Mouse (Mus musculus): Measurements from ENCODE around the gene Foxl1. TPM values are rescaled to one million over a fixed set of nuclear protein-coding genes. Genes with fewer than 3 reads are reported as not detected.

The Foxl1 gene
- total RNA-seq, 2 experiments from 2014 or later = not detected

DNA sequence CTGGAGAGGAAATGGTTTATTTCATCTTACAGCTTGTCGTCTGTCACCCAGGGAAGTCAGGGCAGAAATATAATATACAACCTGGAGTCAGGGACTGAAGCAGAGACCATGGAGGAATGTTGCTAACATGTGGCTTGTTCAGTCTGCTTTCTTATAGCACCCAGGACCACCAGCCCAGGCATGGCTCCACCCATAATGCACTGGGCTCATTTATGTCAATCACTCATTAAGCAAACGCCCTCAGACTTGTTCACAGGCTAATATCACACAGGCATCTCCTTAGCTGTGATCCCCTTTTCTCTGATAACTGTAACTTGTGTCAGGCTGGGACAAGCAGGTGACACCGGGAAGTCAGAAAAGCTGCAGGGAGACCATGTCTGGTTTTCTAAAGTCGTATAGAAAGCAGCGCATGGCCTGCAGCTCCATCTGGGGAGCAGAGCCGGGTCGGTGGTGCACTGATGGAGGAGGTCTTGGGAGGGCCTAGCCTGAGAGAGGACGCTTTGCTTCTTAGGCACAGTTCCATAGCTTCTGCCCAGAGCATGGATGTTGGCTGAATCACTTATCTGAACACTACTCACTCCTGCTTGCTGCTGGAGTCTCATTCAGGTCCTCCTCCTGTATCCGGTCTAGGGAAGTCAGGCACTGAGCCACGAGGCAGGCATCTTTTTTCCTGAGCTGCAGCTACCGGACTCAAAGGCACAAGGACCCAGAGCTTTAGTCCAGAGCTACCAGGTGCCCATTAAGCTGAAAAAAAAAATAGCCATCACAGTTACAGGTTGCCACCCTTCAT, 35.4 kb downstream of the Foxl1 start:
- TF ChIP-seq CTCF (IDR thresholded peaks at IDR 0.05) = no peak
- no peak for DNase-seq
- no peak overlapping the region for H3K27ac ChIP-seq
- intact Hi-C loops (cut with DNase I) = no loop called here
- no peak overlapping the region for H3K4me3 ChIP-seq

DNA sequence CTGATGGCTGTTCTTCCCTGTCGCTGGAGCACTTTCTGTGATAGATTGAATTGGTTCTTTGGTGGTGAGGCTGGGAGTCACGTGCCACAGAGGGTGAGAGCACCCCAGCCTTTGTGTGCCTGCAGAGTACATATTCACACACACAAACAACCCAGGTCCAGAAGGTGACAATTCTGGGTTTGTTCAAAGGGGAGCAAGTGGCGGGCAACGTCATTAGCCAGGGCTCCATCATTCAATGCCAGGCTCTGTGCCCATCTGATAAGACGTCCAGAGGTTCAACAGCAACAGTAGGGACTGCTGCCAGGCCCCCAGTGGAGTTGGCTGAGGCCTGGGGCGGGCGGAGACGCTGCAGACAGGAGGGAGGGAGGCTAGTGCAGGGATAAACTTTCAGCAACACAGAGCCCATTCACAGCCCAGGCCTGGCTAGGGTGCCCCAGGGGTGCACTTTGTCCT, 36.3 kb downstream of the Foxl1 start:
- TF ChIP-seq CTCF (IDR thresholded peaks at IDR 0.05) = no peak
- no peak overlapping the region for H3K27ac ChIP-seq
- DNase-seq = no peak
- intact Hi-C loops (cut with DNase I) = no loop called here
- H3K4me3 ChIP-seq = no peak overlapping the region

DNA sequence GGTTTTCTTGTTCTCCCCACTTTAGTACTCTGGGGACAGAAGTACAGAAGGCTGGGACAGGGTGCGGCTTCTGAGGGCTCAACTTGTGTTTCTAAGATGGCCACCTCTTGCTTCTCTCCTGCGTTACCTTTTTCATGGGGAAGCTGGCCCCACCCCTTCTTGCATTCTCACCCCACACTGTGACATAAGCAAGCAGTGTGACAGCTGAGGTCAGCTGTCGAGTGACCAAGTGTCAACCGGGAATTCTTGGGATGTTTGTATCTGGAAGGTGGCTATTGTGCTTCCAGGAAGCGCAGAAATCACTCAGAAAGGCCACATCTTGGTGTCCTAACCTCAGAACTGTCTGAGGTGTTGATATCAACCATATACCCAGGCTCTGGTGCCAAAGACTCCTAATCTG, 40.3 kb downstream of the Foxl1 start:
- DNase-seq = no peak
- TF ChIP-seq CTCF (IDR thresholded peaks at IDR 0.05) = no peak
- intact Hi-C loops (cut with DNase I) = no loop called here

DNA sequence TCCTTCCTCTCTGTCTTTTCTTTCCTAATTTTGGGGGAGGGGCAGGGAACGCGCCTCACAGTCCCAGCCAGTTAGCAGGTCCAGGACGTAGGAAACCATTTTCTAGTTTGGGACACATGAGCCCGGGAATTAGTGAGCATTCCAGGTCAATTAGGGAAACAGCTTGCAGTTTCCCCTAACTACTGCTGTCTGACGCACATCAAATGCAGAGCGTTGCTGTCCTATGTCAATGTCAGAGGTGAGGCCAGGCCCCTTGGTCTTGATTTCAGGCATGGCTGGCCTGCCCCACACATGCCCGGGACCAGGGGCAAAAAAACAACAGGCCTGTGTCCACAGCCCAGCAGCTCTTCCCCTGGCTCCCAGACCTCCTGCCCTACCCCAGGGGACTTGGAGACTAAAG, 42.4 kb downstream of the Foxl1 start:
- no peak for DNase-seq
- peak overlapping the region; percentile 16; the same call in 1 of the 2 replicates for H3K27ac ChIP-seq
- intact Hi-C loops (cut with DNase I) = no loop called here
- TF ChIP-seq CTCF (IDR thresholded peaks at IDR 0.05) = no peak
- H3K4me3 ChIP-seq = peak overlapping the region; percentile 48; the same call in 1 of the 2 replicates

More for the DNA sequence above, 40.3 kb downstream of the Foxl1 start:
- no peak overlapping the region for H3K27ac ChIP-seq
- H3K4me3 ChIP-seq = no peak overlapping the region

DNA sequence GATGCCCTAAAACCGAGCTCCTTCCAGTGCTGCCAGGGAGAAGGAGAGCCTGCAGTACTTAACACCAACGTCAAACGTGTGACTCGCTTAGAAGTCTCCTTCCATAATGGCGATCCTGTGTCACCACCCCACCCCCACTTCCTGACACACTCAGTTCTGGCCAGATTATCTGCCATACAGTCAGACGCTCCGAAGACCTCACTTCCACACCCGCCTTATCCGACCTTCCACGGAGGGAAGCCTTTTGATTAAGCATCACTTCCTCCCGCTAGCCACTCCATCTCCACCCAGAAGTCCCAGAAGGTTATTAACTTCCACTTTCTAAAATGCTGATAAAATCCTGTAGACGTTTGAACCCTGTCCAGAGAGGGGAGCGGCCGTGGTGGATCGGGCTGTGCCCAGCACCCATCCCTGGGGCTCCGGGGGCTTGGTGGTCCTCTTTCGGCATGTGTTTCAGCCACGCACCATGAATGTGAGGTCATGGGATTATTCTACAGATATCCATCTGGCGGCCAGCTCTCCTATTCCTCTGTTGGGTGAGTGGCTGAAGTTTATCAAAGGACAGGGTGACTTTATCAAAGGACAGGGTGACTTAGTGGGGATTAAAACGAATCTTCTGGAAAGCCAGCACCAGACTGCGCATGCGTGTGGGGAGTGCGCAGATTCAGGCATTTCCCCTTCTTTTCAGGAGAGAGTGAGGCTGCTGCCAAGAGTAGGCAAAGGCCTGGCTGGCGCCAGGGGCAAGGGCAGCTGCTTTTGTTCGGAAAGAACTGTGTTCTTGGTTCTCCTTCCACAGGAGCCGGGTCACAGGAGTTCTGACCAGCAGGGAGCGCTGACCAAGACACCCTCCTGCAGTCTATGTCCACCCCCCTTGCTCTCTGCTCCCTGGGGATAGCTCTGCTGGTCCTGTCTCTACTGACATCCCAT, 43.1 kb downstream of the Foxl1 start:
- peak; percentile 28 for DNase-seq
- Histone ChIP-seq H3K27ac (peak overlapping the region; percentile 59), H3K4me3 (peak overlapping the region; percentile 48)
- TF ChIP-seq CTCF (IDR thresholded peaks at IDR 0.05) = peak; percentile 15; the same call in 1 of the 2 replicates
- intact Hi-C loops (cut with DNase I) = no loop called here

GRCm38 (mm10) chr8:121172567-121172966, 44.8 kb downstream of the Foxl1 start:
- H3K27ac ChIP-seq = no peak overlapping the region
- no peak overlapping the region for H3K4me3 ChIP-seq
- TF ChIP-seq CTCF (IDR thresholded peaks at IDR 0.05) = no peak
- intact Hi-C loops (cut with DNase I) = no loop called here
- no peak for DNase-seq

DNA sequence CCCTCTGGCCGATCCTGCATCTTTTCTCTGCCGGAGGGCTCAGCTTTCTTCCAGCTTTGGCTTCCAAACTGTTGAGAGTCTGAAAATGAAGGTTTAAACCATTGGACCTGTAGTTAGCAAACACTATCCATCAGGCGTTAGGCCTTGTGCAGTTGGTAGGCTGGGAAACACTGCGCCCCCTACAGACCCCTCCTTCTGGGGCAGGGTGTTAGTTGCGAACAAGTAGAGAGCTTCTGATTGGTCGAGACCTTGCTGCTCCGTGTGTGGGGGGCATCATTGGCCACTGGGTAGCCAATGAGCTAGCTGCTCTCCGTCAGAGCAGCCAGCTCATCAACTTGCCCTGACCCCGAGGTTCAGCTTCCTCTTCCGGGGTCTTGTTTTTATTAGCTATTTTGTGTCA, 46.4 kb downstream of the Foxl1 start:
- Histone ChIP-seq H3K27ac (no peak overlapping the region), H3K4me3 (no peak overlapping the region)
- intact Hi-C loops (cut with DNase I) = no loop called here
- no peak for TF ChIP-seq CTCF (IDR thresholded peaks at IDR 0.05)
- DNase-seq = no peak

GRCm38 (mm10) chr8:121174721-121175539, 47.2 kb downstream of the Foxl1 start:
- no peak overlapping the region for H3K4me3 ChIP-seq
- intact Hi-C loops (cut with DNase I) = no loop called here
- no peak for TF ChIP-seq CTCF (IDR thresholded peaks at IDR 0.05)
- DNase-seq = no peak
- H3K27ac ChIP-seq = no peak overlapping the region

DNA sequence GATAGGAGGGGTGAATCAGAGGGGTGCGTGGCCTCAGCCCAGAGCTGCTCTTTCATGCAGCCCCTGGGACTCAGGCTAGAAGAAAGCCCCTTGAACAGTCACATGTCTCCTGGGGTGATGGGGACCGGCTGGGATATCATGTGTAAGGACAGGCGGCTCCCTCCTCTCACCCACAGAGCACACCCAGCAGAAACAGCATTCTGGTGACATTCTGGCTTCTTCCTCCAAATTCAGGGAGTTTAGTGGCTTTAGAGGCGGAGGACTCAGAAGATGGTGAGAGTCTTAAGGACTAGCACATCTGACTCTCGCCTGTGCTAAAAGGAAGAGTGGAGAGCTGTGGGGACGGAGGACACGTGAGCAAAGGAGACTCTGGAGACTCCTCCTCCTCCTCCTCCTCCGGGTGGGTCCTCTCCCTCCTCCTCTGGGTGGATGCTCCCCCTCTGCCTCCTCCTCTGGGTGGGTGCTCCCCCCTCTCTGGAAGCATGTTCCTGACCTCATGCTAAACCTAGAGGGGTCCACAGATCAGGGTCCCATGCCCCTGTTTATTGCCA, 47.9 kb downstream of the Foxl1 start:
- DNase-seq = no peak
- no peak for TF ChIP-seq CTCF (IDR thresholded peaks at IDR 0.05)
- intact Hi-C loops (cut with DNase I) = no loop called here
- H3K27ac ChIP-seq = no peak overlapping the region
- H3K4me3 ChIP-seq = no peak overlapping the region

DNA sequence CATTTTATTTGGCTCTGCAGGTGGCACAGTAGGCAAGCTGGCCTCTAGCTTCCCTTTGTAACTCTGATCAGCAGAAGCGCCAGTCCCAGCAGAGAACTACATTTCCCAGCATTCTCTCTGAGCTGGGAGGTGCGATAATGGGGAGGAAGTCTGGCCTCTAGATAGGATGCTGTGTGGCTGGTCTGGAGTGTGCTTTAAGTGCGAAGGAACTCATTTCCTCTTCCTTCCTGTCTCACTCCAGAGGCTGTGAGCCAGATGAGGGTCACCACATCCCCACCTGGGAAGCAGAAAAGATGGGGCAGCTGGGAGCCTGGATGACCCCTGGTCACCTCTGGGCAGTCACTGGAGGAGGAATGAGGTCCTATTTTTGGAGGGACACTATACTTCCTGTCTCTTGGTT, 48.6 kb downstream of the Foxl1 start:
- no peak overlapping the region for H3K27ac ChIP-seq
- intact Hi-C loops (cut with DNase I) = no loop called here
- no peak overlapping the region for H3K4me3 ChIP-seq
- DNase-seq = no peak
- no peak for TF ChIP-seq CTCF (IDR thresholded peaks at IDR 0.05)

Small RNAs within 50 kb of the gene (microRNA-seq; reads per million reads assigned to microRNA genes)
- not detected for gene Gm27530

Other genes with a start within 250 kb of the Foxl1 start
- under 1 TPM; 0.10 to 0.14 TPM for gene Foxf1, start 43.6 kb upstream of the Foxl1 start, total RNA-seq (2021)
- gene Mthfsd, start 19.5 kb upstream of the Foxl1 start, total RNA-seq (2021) = 10 to 100 TPM; 16.2 to 17.9 TPM
- under 1 TPM; 0.20 TPM for gene Foxc2, start 11.8 kb upstream of the Foxl1 start, total RNA-seq (2021)

Data from gastrocnemius, adult 2 months (tissue).